Mouse (Mus musculus): ENCODE data around the gene Mmp10.

Gene Mmp10

DNA sequence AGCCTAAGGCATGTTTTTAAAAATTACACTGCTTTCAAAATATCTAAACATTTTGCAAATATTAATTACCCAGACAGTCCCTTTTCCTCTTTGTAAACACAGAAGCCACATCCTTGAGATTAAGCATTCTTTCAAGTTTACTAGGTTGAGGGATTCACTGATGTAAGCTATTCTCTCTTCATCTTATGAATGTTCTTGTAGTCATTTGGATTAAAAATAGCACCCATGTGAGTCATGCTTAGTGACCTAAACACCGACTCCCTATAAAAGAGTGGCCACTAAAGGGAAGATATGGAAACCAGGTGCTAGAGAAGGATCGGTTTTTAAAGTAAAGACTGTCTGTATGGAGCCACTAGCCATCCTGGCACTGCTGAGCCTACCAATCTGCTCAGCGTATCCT lies at the start of gene Mmp10:
Mmp10 (plus strand) TSS at position 302 of the 400 bp plus-strand sequence.
- no peak for DNase-seq (ENCODE audit: low spot score)

DNA sequence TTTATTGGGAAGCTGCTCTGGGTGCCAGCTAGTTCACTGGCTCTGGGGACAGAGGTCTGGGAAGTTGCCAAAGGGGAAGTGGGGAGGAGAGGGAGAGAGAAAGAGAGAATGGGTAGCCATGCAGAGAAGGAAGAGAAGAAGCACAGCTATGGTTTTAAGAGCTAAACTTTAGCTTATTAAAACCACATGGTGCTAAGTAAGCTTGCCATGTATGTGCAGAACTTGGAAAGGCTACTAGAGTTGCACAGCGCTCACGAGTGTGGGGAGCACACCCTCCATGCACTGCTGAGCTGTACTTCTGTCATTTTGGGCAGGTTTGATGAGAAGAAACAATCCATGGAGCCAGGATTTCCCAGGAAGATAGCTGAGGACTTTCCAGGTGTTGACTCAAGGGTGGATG lies 48.9 kb upstream of the Mmp10 start:
- peak; percentile 45 for DNase-seq (ENCODE audit: low spot score)

DNA sequence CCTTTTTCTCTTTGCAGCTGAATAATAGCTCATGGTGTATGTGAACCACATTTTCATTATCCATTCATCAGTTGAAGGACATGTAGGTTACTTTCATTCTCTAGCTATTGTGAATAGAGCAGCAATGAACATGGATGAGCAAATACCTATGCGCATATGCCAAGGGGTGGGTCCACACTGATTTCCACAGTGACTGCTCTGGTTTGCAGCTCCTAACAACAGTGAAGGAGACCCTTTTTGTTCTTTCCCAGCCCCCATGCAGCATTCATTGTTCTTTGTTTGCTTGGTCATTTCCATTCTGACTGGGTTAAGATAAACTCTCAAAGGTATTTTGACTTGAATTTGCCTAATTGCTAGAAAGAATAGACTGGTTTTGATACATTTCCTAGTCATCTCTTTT lies 31.9 kb upstream of the Mmp10 start:
- no peak for DNase-seq (ENCODE audit: low spot score)

DNA sequence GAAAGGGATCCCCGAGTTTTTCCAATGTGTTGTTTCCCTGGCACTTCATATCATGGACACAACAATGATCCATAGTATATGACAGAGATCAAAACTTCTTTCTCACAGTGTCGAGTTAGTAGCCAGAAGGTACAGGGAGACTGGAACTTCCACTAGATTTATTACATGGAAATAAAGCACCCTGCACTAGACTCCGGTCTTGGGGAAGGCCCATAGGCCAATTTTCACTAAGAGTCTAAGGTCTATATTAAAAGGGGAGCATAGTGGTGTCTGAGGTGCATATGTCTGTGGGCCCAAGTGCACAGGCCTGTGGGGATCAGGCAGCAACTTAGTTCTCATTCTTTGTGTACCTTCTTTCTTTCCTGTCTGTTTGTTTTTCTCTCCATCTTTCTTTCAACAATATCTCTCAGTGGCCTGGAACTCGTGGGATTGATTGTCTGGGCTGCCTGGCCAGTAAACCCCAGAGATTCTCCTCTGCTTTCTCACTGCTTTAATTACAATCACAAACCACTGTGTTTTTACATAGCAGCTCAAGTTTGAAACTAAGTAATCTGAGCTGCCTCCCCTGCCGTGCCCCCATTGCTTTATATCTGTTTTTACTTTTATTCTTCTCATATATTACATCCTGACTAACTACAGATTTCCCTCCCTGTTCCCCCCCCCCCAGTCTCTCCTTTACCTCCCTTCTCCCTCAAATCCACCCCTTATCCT lies 18.3 kb upstream of the Mmp10 start:
- DNase-seq (ENCODE audit: low spot score): no peak

DNA sequence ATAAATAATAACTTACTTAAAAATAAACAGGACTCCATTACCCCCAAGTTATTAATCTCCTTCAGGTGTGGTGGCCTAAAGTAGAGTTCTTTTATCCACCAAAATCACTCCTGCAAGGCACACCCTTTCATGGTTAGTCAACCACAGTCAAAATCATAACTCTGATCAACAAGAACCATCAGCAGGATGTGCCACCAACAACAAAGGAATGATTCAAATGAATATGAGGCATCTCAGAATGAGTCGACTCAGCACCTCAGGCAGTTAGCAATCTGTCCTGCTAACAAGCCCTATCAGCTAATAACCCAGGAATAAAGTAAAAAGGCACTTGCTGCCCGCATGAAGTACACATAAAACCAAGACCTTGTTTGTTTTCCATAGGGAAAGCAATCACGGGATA lies 1.0 kb upstream of the Mmp10 start:
- no peak for DNase-seq (ENCODE audit: low spot score)

DNA sequence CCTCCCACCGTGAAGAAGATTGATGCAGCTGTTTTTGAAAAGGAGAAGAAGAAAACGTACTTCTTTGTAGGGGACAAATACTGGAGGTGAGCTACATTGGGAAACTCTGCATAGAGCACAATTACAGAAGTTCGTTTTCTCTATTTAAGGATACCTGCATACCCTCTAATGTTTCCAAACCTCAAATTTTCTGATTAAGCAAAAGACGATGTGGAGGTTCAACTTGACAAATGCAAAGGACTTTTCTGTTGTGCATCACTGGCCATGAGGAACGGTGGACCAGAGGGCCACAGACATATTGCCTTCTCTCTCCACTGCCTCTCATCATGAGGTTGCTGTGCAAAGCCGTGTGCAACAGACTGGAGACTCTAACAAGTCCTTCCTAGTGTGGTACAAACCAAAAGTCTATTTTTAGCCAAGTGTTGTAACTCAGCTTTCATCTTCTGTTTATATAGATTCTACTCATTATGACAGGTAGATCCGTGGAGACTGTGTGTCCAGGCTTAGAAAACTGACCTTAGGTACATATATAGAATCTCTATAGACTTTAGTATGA lies 5.2 kb downstream of the Mmp10 start:
- DNase-seq (ENCODE audit: low spot score): no peak

DNA sequence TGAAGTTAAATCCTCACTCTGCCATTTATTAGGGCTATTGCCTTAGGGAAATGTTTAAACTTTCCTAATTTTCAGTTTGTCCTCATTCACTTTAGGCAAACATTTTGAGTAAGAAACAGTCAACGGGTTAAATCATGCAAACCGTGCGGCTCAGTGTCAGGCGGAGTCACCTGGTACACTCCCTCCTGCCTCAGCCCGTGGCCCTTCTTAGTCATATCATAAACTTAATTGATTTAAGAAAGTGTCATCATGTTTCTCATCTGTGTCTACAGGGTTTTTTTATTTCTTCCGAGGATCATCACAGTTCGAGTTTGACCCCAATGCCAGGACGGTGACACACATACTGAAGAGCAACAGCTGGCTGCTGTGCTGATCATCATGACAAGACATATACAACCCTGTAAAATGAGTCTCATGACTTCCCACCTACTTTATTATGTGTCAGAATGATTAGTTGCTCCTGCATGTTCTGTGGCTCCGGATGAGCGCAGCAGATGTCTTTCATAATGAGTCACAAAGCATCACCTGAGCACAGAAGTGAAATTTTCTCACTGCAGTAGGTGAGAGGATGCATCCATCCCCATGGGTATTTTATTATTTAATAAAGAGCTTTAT lies 7.6 kb downstream of the Mmp10 start:
- DNase-seq (ENCODE audit: low spot score): no peak

DNA sequence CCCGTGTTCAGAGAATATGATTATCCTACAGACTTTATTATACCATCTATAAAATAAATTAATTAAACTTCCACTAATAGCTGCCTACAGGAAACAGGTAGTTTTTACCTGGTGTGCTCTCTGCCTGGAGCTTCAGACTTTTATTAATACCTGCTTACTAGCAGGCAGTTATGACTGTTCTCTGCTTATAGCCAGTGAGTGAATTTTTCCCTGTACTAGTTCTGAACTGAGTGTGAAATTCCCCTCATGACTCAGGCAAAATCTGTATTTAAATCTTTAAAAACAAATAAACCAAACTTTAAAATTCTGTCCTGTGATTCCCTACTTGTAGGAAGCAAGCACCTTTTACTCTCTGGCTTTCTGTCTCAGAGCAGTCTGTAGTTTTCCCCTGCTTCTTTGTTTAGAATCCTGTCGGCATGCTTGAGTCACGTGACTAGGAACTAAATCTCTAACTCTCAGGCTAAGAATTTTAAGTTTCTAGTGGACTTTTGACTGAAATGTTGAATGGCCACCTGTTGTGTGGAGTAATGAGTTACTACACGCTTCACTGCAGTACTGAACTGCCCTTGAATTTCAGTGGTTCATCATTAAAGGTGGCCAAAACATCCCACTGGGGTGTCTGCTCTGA lies 15.9 kb downstream of the Mmp10 start:
- DNase-seq (ENCODE audit: low spot score): no peak

DNA sequence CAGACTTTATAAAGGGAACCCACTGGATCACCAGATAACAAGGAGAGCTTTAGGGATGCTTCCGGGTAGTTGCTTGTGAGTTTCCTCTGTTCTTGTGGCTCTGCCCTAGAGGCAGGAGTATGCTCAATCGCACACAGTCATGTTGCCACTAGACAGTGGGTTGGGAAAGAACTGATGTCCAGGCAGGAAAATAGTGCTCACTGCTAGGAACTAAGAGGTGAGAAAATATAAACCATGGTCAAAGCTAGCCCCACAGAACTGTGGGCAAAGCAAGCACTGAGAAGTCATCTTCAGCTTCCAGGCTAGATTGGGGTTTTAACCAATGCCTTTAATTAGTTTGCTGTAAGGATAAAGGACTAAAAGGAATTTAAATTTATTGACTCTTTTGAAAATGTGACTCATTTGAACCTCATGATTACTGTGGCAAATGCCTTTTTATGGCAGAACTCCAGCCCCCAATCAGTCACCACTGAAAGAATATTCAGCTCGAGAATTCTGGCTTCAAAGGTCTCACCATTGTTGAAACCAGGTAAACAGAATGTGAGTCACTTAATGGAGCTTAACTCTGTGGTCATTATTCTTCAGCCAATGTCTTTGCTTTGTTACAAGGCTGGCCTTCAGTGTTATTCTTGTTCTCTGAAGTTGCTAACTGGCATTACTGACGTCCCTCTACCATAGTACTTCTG lies 24.2 kb downstream of the Mmp10 start:
- no peak for DNase-seq (ENCODE audit: low spot score)

DNA sequence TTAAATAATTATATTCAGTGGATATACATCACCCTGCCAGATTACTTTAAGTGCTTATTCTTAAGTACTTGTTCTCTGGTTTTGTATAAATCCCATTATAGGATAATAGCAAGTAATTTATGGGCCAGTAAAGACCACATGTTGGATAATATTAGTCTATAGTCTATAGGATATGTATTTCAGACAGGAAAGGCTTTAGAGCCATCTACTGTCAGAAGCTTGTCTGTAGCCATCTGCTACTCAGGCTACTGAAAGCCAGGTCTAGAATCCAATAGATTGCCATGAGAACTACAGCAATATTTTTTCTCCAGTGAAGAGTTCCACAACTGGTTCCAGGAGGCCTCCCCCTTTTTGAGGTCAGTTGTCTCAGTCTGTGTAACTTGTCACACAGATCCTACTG lies 40.6 kb downstream of the Mmp10 start:
- DNase-seq (ENCODE audit: low spot score): no peak

DNA sequence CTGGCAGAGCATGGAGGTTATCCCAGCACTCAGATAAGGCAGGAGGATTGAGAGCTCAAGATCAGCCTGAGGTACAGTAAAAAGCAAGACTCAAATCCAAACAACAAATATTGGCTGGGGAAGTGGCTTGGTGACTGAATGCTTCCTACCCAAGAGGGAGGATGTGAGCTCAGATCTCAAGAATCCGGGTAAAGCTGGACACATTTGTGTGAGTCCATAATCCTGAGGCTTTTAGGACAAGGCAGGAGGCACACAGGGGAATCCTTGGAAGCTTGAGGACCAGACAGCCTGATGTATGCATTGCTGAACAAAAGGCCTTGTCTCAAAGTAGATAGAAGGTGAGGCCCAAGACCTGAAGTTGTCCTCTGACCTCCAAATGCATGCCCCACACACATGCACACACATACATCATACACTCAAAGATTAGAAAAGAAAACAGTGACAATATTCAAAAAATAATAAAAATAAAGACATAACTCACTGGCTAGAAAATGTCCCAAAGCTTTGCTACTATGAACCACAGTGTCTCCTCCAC lies 42.8 kb downstream of the Mmp10 start:
- no peak for DNase-seq (ENCODE audit: low spot score)

DNA sequence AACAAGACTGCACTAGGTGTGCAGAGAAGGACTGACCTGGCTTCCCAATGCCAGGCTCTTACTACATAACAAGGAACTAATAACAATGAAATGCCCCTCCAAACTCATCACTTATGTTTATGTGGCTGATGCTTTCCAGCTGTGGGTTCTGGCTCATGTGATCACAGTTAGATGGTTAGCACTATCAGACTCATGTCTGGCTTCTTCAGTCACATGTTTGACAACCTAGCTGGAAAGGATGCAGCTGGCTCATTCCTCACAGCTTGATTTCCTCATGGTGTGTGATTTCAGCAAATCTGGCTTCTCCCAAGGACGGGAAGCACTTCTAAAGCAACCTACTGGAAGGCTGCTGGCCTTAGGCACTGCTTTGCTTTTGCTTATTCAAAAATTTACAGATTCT lies 43.3 kb downstream of the Mmp10 start:
- DNase-seq (ENCODE audit: low spot score): no peak

DNA sequence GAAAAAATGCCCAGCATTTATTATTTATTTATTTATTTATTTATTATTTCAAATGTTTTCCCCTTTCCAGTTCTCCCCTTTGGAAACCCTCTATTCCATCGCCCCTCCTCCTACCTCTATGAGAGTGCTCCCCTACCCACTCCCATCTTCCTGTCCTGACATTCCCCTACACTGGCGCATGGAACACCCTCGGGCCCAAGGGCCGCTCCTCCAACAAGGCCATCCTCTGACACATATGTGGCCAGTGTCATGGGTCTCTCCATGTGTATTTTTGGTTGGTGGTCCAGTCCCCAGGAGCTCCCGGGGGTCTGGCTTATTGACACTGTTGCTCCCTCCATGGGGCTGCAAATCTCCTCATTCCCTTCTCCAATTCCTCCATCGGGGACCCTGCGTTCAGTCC lies 43.8 kb downstream of the Mmp10 start:
- no peak for DNase-seq (ENCODE audit: low spot score)

DNA sequence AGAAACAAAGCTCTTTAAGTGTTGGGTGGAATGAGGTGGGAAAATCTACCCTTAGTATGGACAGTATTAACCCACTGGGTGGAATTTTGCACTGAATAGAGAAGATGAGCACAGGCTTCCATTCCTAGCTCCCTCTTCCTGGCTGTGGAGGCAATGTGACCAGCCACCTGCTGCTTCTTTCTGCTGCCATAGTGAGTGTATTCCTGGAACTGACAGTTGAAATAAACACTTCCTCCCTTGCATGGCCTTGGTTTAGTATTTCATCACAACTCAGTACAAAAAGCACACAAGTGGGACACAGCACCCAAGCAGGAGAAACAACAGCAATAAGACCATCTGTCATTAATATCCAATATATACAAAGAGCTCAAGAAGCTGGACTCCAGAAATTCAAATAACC lies 49.8 kb downstream of the Mmp10 start:
- no peak for DNase-seq (ENCODE audit: low spot score)

DNA sequence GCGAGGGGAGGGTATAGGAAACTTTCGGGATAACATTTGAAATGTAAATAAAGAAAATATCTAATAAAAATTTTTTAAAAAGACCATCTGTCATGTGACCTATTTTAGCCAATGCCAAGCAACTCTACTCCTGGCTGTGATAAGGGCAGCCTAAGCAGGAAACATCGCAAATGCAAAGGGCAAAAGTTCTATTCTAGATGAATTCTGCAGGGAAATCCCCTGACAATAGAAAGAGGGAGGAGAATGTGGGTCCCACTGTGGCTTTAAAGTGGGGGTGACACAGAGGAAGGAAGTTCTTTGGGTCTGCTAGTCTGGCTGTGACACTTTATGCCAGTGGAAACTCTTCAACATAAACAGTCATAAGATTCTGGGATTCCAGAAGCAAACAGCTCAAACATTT lies 51.4 kb downstream of the Mmp10 start:
- DNase-seq (ENCODE audit: low spot score): no peak

DNA sequence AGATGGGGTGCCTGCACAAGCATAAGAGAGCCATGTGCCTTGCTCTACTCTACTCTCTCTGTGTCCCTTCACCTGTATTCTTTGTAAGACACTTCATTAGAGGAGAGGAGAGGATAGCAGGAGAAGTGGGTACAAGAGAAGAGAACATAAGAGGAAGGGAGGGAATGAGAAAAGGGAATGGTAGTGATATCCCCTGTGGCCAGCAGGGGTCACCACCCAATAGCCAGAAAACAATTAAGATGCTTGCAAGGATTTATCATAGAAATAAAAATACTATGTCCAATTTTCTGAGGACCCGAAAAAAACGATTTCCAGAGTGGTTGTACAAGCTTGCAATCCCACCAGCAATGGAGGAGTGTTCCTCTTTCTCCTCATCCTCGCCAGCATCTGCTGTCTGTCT lies 52.2 kb downstream of the Mmp10 start:
- DNase-seq (ENCODE audit: low spot score): peak; percentile 65

DNA sequence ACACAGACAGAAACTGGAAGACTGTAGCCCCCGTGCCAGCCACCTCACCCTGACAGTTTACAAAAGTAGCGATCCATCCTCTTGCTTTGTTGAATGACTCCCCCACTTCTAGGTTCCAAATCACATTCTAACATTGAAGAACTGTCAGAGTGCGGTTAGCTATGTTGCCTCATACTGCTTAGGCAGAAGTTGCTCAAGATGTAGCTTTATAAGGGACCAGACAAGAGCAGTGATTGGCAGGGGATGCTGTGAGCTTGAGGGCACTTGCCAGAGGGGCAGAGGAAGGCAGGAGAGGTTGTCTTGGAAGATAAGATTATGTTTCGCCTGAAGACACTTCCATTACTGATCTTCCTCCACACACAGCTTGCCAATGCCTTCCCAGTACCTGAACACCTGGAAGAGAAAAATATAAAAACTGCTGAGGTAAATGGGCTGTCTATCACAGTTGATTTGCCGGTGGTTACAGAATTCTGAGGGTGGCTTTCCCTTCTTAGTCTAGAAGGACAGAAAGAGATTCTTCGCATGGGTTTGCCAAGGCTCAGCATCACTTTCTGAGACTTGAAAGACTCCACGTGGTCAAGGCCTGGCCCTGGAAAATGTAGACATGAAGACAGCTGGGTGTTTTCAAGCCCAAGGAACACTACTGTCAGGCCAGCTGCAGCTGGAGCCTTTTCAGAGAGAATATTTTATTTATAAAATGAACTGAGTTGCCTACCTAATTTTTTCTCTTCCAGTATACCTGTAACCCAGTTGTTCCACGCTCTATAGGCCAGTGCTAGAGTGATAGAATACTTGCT lies 56.3 kb downstream of the Mmp10 start, which contains the start of gene Mmp8:
Mmp8 (plus strand) TSS at position 236 of the 797 bp plus-strand sequence.
- no peak for DNase-seq (ENCODE audit: low spot score)
